Mouse (Mus musculus) cortical plate, adult 2 months (tissue): ENCODE results near the gene Tceal1. TPM values are rescaled to one million over a fixed set of nuclear protein-coding genes. Genes with fewer than 3 reads are reported as not detected.
A peak's percentile ranks its signal among the peaks of the same experiment; 100 is the strongest.

ENCODE experiments used
- H3K27ac ChIP-seq: fragments of 200-500 bp; 2 replicates; pipeline ENCODE4 v1.5.1; 2012; ENCODE audit warnings: low read length, control low read depth, inconsistent platforms; ENCODE audit not compliant: insufficient read depth
- H3K4me1 ChIP-seq: fragments of 200-500 bp; 2 replicates; pipeline ENCODE4 v1.6.1; 2011; ENCODE audit warnings: low read length; ENCODE audit not compliant: control insufficient read depth, insufficient read depth
- H3K4me3 ChIP-seq: fragments of 200-500 bp; 2 replicates; pipeline ENCODE4 v1.5.1; 2011; ENCODE audit warnings: mild to moderate bottlenecking, low read length, control low read depth; ENCODE audit not compliant: insufficient read depth
- CTCF ChIP-seq: fragments of 200-500 bp; IDR thresholded peaks from 2 replicates; pipeline ENCODE4 v1.5.1; 2011; ENCODE audit warnings: mild to moderate bottlenecking, control low read depth, low read length; ENCODE audit not compliant: insufficient read depth; ENCODE audit errors: extremely low read depth
- POLR2A ChIP-seq: fragments of 200-500 bp; IDR thresholded peaks from 2 replicates; pipeline ENCODE4 v1.6.1; 2011; ENCODE audit warnings: mild to moderate bottlenecking, low read length, control low read depth; ENCODE audit not compliant: insufficient read depth; ENCODE audit errors: extremely low read depth
- polyA plus RNA-seq: library from polyadenylated mRNA; depleted of rRNA; stranded (reverse); fragments of >200 nt; gene quantifications from 2 replicates; pipeline ENCODE4 v1.2.3, GENCODE M21; 2012; rRNA removed

The Tceal1 gene
- polyA plus RNA-seq, 1 experiment: 14.9 TPM

DNA sequence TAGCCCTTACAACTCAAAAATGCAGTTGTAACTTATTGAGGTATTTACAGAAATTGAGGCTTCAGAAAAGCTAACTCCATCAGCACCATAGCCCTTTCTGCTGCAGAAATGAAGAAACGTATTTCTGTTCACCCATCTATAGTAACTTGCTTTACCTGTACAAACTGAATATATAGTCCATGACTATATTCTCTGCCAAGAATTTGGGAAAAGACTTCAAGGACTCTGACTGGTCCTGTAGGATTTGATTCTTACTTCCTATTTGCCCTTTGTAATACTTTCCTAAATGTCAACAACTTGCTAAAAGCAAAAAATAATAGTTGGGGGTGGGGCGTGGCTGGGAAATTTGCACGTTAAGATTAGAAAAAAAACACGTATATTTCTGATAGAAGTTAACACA lies 24.2 kb downstream of the Tceal1 start:
- TF ChIP-seq CTCF (no peak), POLR2A (no peak)
- H3K27ac ChIP-seq: no peak overlapping the region
- H3K4me3 ChIP-seq: no peak overlapping the region
- H3K4me1 ChIP-seq: no peaks in the 10 kb centered on the region

DNA sequence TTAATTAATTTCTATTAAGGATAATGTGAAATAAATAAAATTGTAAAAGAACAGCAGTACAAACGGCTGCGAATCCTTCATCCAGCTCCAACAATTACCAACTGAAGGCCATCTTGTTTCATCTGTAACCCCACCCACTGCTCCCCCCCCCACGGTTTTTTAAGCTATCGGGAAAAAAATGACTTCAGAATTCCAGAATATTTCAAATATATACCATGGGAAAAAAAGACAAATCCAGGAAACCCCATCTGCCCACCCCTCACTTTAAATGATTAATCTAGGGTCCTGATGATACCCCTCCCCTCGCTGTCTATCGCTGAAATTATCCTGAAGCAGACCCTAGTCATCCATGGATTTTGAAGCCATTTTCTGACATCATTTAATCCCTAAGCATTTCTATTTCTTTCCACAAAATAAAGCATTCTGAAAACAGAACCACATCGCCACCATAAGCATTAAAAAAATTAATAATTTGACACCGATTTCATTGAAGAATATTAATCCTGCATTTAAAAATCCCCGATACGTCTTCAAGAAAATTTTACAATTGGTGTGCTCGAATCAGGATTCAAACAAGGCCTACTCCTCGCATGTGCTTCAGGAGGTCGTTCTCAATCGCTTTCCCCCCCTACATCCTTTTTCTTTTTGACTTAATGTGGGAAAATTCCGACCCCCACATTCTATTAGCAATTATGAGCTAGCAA lies 32.5 kb downstream of the Tceal1 start:
- TF ChIP-seq POLR2A (no peak), CTCF (no peak)
- H3K4me1 ChIP-seq: no peaks in the 10 kb centered on the region; the same call in 1 of the 2 replicates
- H3K4me3 ChIP-seq: peak overlapping the region; percentile 89
- no peak overlapping the region for H3K27ac ChIP-seq

DNA sequence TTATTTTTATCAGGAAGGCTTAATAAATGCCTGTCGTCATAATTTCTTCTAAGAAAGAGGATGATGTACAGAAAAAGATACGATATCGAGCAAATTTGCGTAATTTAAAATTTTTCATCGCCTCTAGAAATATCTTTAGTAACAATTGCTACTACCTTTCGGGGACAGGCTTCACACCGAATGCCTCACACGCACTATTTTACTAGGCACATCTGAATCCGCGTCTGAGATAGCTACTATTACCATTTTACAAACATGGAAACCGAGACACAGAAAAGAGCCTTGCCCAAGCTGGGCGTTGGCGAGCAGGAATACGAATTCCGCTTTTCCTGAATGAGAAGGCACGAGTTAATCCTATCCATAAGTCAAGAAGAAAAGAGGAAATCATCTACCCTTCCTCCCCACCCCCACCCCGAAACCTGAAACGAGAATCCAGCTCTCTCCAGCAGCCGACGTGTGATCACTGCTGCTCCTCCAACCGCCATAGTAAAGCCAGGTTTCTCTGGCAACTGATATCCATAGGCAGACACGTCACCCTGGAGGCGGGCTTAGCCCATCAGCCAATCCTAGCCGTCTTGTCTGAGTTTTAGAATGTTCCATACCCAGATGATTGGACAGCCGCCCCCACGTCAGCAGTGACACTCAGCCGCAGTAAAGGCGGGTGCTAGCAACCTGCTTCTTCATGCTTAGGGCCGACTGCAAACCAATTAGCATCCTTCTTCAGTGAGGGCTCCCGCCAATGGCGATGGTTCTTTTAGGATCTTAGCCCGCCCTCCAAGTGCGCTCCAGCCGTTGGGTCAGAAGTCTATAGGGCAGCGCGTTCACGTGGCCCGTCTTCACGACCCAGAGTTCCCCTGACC lies 33.2 kb downstream of the Tceal1 start:
- peak overlapping the region; percentile 89 for H3K4me3 ChIP-seq
- no peaks in the 10 kb centered on the region; the same call in 1 of the 2 replicates for H3K4me1 ChIP-seq
- TF ChIP-seq POLR2A (peak; percentile 97), CTCF (no peak)
- H3K27ac ChIP-seq: no peak overlapping the region

DNA sequence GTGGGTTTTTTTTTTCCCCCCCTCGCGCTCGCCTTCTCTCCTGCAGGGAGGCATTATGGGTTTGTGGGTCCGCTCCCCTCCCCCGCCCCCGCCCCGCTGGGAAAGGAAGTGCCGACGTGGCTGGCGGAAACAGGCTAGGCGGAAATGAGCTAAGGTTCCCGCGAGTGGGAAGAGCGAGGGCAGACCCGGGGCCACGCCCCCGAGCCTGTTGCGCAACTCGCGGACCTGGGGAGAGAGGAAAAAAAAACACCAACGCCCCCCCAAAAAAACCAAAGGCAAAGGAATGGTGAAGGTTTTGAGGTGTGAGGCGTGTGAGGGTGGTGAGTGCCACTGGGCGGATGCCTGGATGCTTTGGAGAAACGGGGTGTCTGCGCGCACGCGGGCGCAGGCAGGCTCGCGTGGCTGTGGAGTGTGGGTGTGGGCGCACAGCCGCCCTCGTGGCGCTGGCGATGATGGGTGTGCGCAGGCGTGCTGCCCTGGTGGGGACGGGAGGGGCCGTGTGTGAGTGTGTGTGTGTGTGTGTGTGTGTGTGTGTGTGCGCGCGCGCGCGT lies 33.9 kb downstream of the Tceal1 start:
- TF ChIP-seq POLR2A (0 out of 2 replicates have a peak, but pooled peaks have one; percentile 34), CTCF (no peak)
- peak overlapping the region; percentile 89 for H3K4me3 ChIP-seq
- no peaks in the 10 kb centered on the region; the same call in 1 of the 2 replicates for H3K4me1 ChIP-seq
- H3K27ac ChIP-seq: peak overlapping the region; percentile 89

DNA sequence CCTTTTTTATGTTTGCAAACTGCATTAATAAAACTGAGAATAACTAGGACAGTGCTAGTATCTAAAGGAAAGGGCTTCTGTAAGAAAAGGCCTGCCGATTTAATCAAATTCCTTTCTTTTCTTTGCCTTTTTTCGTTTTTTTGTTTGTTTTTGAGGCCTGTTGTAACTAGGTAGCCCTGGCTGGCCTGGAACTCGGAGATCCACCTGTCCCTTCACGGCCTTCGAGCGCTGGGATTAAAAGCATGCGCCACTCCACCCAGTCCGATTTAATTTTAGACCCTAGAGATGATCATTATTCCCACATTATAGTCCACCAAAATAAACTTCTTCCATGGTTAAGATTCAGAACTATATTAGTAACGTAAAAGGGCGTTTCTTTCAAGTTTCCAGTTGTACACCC lies 34.5 kb downstream of the Tceal1 start:
- Histone ChIP-seq H3K4me1 (no peaks in the 10 kb centered on the region; the same call in 1 of the 2 replicates), H3K27ac (peak overlapping the region; percentile 89), H3K4me3 (peak overlapping the region; percentile 89)
- no peak for TF ChIP-seq CTCF
- no peak for TF ChIP-seq POLR2A

DNA sequence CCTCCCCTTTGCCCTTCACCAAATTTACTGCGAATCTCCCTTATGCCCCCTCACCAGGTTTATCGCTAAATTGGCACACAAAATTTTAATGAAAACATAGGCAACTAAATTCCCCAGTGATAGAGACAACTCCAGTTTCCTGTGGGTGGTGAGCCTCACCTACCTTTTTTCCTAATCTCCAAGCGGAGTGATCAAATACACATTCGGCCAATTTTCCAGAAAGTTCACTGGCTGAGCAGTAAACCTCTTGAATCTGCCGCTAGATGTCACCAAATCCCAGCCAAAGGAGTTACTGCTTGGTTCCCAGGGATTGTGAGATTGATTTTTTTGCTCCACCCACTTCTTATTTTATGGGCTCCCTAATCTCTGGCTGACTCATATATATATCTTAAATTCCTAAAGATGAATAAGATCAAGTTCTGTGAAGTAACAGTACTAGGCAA lies 34.9 kb downstream of the Tceal1 start:
- H3K4me1 ChIP-seq: no peaks in the 10 kb centered on the region; the same call in 1 of the 2 replicates
- H3K27ac ChIP-seq: peak overlapping the region; percentile 89
- TF ChIP-seq POLR2A: no peak
- peak; percentile 50 for TF ChIP-seq CTCF

DNA sequence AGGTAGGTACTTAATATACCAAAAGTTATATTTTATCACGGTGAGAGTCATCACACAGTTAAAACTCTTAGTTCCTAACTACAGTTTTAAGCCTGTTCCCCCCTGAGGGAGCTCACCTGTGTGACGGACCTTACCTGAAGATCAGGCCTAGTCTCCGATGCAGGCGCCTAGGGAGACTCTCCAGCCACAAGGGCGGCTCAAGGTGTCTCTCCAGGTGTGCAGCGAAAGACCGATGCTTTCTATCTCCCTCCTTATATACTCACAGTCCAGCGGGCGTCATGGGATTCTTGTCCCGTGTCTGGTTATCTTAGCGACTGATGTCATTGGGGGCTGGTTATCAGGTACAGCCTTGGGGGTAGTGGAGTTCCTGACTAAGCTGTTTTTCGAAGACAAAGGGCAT lies 35.7 kb downstream of the Tceal1 start, which contains the start of gene Morf4l2:
TSS of gene Morf4l2 (minus strand) at position 232 of the 400 bp plus-strand sequence.
- H3K4me3 ChIP-seq: peak within 1 kb of the TSS; percentile 89; the same call in 1 of the 2 replicates
- TF ChIP-seq POLR2A: no peak
- TF ChIP-seq CTCF: no peak
- H3K4me1 ChIP-seq: no peaks in the 10 kb centered on the region
- peak within 1 kb of the TSS; percentile 89 for H3K27ac ChIP-seq

More for the DNA sequence above, 34.9 kb downstream of the Tceal1 start:
- peak overlapping the region; percentile 89; the same call in 1 of the 2 replicates for H3K4me3 ChIP-seq

DNA sequence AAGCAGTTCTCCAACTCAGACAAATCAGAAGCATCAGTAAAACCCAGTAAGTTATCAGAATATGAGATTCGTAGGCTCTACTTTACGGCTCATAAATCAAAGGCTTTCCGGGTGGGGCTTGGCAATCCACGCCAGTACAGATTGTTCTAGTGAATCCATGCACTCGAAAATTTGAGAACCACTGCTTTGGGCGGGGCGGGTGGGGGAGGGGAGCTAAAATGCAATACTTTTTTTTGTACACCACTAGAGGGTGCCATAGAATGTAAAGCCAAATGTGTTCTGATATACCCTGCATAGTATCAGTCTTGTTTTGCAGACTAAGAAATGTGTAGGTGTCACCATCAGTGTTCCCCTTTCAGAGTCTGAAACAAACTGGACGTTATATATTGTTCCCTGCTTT lies 36.9 kb downstream of the Tceal1 start:
- TF ChIP-seq POLR2A (no peak), CTCF (no peak)
- Histone ChIP-seq H3K4me1 (no peaks in the 10 kb centered on the region), H3K27ac (no peak overlapping the region), H3K4me3 (no peak overlapping the region)

DNA sequence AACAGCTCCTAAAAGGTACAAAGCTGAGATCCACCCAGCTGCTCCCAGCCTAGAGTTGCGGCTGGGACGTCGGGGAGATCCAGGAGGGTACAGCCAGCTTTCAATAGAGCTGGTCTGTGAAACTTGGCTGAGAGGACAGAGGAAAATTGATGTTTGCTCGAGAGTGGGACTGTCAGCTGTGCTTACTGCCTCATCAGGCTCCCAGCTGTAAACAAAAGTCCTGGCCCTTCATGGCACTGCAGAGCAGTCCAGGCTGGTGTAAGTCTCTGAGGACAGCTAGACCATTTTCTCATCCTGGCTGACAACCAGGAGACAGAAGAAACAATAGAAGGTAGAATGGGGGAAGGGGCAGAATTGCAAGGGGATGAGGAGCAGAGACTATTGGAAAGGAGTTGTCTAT lies 41.5 kb downstream of the Tceal1 start:
- H3K4me1 ChIP-seq: no peaks in the 10 kb centered on the region
- TF ChIP-seq POLR2A: no peak
- TF ChIP-seq CTCF: no peak
- H3K4me3 ChIP-seq: no peak overlapping the region
- H3K27ac ChIP-seq: peak overlapping the region; percentile 71

DNA sequence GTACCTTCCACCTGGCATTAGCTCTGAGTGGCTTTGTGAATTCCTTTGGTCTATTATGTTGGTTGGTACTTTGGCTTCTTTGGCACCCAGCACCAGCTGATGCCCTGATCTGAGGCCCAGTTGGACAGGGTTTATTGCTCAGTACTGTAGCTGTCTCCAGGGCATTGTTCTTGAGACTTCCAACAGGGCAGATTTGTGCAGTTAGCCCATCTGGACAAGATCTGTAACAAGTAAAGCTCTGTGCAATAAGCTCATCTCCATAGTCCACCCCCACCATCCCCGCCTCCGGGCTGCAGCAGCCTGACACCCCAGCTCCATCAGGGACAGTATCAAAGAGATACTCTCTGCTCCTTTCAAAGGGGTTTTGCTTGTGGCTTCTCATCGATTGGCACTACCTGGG lies 47.7 kb downstream of the Tceal1 start:
- Histone ChIP-seq H3K27ac (no peak overlapping the region), H3K4me1 (no peaks in the 10 kb centered on the region), H3K4me3 (no peak overlapping the region)
- TF ChIP-seq POLR2A: no peak
- TF ChIP-seq CTCF: no peak

Other genes starting within 250 kb of the Tceal1 start
- gene Kir3dl1, start 190.0 kb upstream of the Tceal1 start, polyA plus RNA-seq: not detected in 2 replicates
- gene Kir3dl2, start 163.9 kb upstream of the Tceal1 start, polyA plus RNA-seq: 0.08 TPM in 1 of 2 replicates, not detected in the other
- 243 and 298 TPM in 2 replicates for gene Tceal3, start 117.1 kb upstream of the Tceal1 start, polyA plus RNA-seq
- gene Morf4l2, start 35.7 kb downstream of the Tceal1 start, polyA plus RNA-seq: 242 and 259 TPM in 2 replicates
- 0.08 and 0.19 TPM in 2 replicates for gene Glra4, start 72.2 kb downstream of the Tceal1 start, polyA plus RNA-seq
- 1,304 and 1,728 TPM in 2 replicates for gene Plp1, start 114.7 kb downstream of the Tceal1 start, polyA plus RNA-seq
- gene Rab9b, start 160.8 kb downstream of the Tceal1 start, polyA plus RNA-seq: 9.1 and 10.0 TPM in 2 replicates
- not detected in 2 replicates for gene H2bfm, start 219.3 kb downstream of the Tceal1 start, polyA plus RNA-seq